Mouse (Mus musculus): ENCODE measurements around the gene Src. TPM values are rescaled to one million over a fixed set of nuclear protein-coding genes. Genes with fewer than 3 reads are reported as not detected.

Gene Src
- polyA plus RNA-seq, 1 experiment, result 0.48 TPM

GRCm38 (mm10) chr2:157478651-157479050, 60.4 kb downstream of the Src start:
- TF ChIP-seq GATA1 (IDR thresholded peaks at IDR 0.05; ENCODE audit: low read length), result no peak

GRCm38 (mm10) chr2:157479858-157480568, 61.8 kb downstream of the Src start:
- no peak for TF ChIP-seq GATA1 (IDR thresholded peaks at IDR 0.05; ENCODE audit: low read length)

- TF ChIP-seq GATA1 (IDR thresholded peaks at IDR 0.05; ENCODE audit: low read length), result no peak
Measured at GRCm38 (mm10) chr2:157482729-157483128, 64.5 kb downstream of the Src start.

GRCm38 (mm10) chr2:157486981-157487656, 68.9 kb downstream of the Src start:
- TF ChIP-seq GATA1 (IDR thresholded peaks at IDR 0.05; ENCODE audit: low read length), result no peak

GRCm38 (mm10) chr2:157487733-157488175, 69.5 kb downstream of the Src start:
- TF ChIP-seq GATA1 (IDR thresholded peaks at IDR 0.05; ENCODE audit: low read length), result no peak

- TF ChIP-seq GATA1 (IDR thresholded peaks at IDR 0.05; ENCODE audit: low read length), result no peak
Measured at GRCm38 (mm10) chr2:157493240-157493639, 75.0 kb downstream of the Src start.

GRCm38 (mm10) chr2:157498529-157498928, 80.3 kb downstream of the Src start:
- TF ChIP-seq GATA1 (IDR thresholded peaks at IDR 0.05; ENCODE audit: low read length), result no peak

GRCm38 (mm10) chr2:157500364-157500763, 82.1 kb downstream of the Src start:
- no peak for TF ChIP-seq GATA1 (IDR thresholded peaks at IDR 0.05; ENCODE audit: low read length)

GRCm38 (mm10) chr2:157501324-157501723, 83.1 kb downstream of the Src start:
- TF ChIP-seq GATA1 (IDR thresholded peaks at IDR 0.05; ENCODE audit: low read length), result no peak

- no peak for TF ChIP-seq GATA1 (IDR thresholded peaks at IDR 0.05; ENCODE audit: low read length)
Measured at GRCm38 (mm10) chr2:157506779-157507178, 88.5 kb downstream of the Src start.

- TF ChIP-seq GATA1 (IDR thresholded peaks at IDR 0.05; ENCODE audit: low read length), result no peak
Measured at GRCm38 (mm10) chr2:157509182-157509581, 90.9 kb downstream of the Src start.

- no peak for TF ChIP-seq GATA1 (IDR thresholded peaks at IDR 0.05; ENCODE audit: low read length)
Measured at GRCm38 (mm10) chr2:157510031-157510430, 91.8 kb downstream of the Src start.

- TF ChIP-seq GATA1 (IDR thresholded peaks at IDR 0.05; ENCODE audit: low read length), result no peak
Measured at GRCm38 (mm10) chr2:157512859-157513258, 94.6 kb downstream of the Src start.

GRCm38 (mm10) chr2:157513737-157514208, 95.5 kb downstream of the Src start:
- no peak for TF ChIP-seq GATA1 (IDR thresholded peaks at IDR 0.05; ENCODE audit: low read length)

GRCm38 (mm10) chr2:157514353-157514752, 96.1 kb downstream of the Src start:
- no peak for TF ChIP-seq GATA1 (IDR thresholded peaks at IDR 0.05; ENCODE audit: low read length)

- TF ChIP-seq GATA1 (IDR thresholded peaks at IDR 0.05; ENCODE audit: low read length), result no peak
Measured at GRCm38 (mm10) chr2:157517526-157517925, 99.3 kb downstream of the Src start.

- no peak for TF ChIP-seq GATA1 (IDR thresholded peaks at IDR 0.05; ENCODE audit: low read length)
Measured at GRCm38 (mm10) chr2:157518451-157518850, 100.2 kb downstream of the Src start.

All from G1E-ER4 (cell line).